Mouse (Mus musculus) lung, postnatal 25 days (tissue): ENCODE data around the gene Acox1.

Experiments used
- DNase-seq: peaks from one replicate; pipeline ENCODE4 v3.0.0; 2022; ENCODE audit warnings: low spot score

The Acox1 gene

GRCm38 (mm10) chr11:116198639-116199531, at the start of gene Acox1, which contains the start of gene Ten1:
Acox1 (minus strand) TSS chr11:116199045.
Ten1 (plus strand) TSS chr11:116198855.
- DNase-seq = peak; percentile 98

GRCm38 (mm10) chr11:116247502-116248222, 48.8 kb upstream of the Acox1 start:
- DNase-seq = peak; percentile 25

- no peak for DNase-seq
These were observed 46.8 kb upstream of the Acox1 start for GRCm38 (mm10) chr11:116245616-116246015.

GRCm38 (mm10) chr11:116244580-116244979, 45.7 kb upstream of the Acox1 start:
- no peak for DNase-seq

DNA sequence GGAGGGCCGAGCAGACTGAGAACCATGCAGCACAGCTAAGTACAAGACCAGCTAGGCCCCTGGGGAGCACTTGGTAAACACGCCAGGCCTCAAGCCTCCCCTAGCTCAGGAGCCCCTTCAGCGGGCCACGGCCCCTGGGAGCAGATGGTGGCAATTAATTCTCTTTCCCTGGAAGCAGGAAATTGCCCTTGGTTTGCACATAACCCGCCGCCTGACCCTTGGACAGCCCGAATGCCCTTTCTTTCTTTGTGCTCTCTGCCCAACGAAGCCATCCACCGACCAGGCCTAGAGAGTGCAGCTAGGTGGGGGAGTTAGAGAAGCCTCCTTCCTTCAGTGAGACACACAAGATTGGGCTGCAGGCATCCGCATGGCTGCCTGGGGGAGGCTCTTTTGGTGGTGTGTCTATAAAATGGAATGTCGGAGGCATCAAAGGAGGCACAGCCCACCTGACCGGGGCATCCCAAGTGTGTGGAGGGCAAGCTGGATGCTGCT, 42.9 kb upstream of the Acox1 start:
- DNase-seq = no peak

DNA sequence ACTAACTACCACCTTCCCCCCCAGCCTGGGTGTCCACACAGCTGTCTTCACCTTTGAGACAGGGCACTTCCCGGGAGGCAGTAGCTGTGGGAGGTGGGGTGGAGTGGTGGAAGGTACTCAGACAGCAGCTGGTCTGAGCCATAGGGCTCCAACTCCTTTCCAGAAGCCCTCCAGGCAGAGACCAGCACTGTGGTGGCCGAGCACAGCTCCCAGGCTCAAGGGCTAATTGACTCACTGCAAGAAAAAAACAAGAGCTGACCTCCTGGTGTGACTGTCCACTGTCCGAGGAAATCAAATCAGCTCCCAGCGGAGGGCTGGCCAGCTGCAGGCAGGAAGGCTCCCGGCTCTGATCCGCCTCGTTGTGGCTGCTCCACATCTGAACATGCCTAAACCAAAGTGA, 41.0 kb upstream of the Acox1 start:
- no peak for DNase-seq

- peak; percentile 90 for DNase-seq
These were observed 39.0 kb upstream of the Acox1 start, which contains the start of gene Evpl for GRCm38 (mm10) chr11:116237742-116238395. Evpl (minus strand) TSS chr11:116238077.

DNA sequence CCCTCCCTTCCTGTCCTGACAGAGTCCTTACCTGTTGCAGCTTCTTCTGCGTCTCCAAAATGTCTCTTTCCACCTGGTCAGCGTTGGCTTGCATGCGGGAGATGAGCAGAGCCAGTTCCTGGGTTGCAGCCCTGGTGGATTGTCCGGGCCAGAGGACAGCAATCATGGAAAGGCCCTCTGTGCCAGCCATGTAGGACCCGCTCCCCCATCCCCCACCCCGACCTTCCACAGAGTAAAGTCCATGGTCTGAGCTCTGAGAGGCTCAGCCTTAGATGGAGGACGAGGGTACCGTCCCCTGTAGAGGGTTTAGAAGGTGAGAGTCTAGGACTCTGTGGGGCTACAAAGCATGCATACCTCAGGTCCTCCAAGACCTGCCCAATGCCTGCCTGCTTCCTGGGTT, 36.1 kb upstream of the Acox1 start:
- no peak for DNase-seq

- DNase-seq = no peak
These were observed 33.6 kb upstream of the Acox1 start for GRCm38 (mm10) chr11:116232427-116232826.

DNA sequence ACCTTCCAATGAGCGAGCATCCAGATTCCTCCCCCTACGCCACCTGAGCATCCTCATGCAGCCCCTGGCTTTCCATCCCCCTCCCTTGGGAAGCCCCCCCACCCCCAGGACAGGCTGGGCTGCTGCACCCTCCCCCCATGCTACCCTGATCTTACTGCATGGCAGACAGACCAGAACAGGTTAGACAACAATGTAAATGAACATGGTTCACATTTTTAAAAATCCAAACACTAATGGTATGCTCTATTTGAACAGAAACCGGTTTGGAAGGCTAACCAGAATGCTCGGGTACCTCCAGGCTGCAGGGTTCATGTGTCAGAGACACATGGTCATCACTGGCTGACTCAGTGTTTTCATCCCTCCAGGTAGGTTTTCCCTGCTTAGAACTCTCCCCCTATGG, 29.9 kb upstream of the Acox1 start:
- no peak for DNase-seq

DNA sequence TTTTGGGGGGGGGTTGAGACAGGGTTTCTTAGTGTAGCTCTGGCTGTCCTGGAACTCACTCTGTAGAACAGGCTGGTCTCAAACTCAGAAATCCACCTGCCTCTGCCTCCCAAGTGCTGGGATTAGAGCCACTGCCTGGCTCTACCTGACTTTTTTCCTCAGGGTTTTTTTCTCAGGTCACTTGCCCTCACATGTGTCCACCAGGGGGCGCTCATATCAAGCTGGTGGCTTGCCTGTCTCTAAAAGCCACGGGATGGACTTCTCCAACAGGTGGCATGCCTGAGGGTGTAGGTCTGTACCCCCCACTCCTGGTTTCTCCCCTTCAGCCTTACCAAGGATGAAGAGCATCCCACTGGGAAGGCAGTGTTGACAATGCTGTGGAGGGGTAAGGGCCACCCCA, 27.6 kb upstream of the Acox1 start:
- peak; percentile 84 for DNase-seq

DNA sequence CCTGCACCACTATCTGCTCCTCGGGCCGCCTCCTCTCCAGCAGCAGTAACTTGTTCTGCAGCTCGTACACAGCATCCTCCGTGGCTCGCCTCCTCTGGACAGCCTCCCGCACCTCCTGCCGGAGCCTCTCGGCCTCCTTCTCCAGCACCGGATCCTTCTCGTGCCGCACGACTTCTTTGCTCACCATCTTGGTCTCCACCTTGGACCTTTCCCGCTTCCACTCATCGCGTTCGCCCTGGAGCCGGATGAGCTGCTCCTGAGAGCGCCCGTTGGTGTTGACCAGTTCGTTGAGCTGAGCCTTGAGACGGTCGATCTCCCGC, 23.9 kb upstream of the Acox1 start:
- DNase-seq = no peak

DNA sequence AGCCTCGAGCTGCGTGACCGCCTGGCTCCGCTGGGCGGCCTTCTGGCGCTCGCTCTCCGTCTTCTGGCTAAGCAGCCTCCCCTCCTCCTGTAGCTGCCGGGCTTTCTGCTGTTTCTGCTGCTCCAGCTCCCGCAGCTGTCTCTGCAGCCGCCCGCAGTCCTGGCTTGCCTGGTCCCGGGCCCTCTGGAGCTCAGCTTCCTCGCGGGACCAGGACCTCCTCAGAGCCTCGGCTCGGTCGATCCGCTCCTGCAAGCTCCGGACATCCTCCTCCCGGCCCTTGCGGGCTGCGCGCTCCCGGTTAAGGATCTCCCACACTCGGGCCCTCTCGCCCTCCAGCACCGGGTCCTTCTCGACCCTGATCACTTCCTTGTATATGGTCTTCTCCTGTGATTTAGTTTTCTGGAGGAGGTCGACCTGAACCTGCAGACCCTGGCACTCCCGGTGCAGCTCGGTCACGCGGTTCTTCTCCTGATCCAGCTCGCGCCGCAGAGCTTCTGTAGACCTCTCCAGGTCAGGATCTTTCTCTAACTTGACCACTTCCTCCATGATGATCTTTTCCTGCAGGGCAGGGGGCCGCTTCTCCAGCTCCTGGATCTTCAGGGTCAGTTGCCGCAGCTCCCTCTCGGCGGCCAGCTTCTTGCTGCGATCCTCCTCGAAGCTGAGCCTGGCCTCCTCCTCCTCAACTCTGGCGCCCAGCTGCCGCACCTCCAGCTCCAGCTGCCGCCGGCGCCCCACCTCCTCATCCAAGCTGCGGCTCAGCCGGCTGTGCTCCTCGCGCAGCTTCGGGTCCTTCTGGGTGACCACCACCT, 23.3 kb upstream of the Acox1 start:
- DNase-seq = no peak

- DNase-seq = peak; percentile 89
These were observed 21.0 kb upstream of the Acox1 start for GRCm38 (mm10) chr11:116219885-116220284.

- peak; percentile 98 for DNase-seq
These were observed 20.0 kb upstream of the Acox1 start for GRCm38 (mm10) chr11:116218737-116219400.

GRCm38 (mm10) chr11:116218263-116218662, 19.4 kb upstream of the Acox1 start:
- DNase-seq = peak; percentile 74

- DNase-seq = no peak
These were observed 17.7 kb upstream of the Acox1 start for GRCm38 (mm10) chr11:116216549-116216948.

DNA sequence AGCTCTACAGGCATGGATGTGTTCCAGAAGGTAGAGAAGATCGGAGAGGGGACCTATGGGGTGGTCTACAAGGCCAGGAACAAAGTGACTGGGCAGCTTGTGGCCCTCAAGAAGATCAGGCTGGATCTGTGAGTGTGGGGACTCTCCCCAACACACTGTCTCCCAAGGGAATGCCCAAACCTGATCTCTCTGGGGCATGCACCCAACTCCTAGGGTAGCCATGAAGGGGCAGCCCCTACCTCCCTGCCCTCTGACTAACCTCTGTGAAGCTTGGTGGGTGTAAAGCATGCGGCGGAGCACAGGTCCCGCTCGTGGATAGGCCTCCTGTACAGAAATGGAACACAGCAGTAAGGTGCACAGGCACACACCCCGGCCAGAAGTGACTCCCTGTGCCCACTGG, 17.1 kb upstream of the Acox1 start:
- DNase-seq = no peak

DNA sequence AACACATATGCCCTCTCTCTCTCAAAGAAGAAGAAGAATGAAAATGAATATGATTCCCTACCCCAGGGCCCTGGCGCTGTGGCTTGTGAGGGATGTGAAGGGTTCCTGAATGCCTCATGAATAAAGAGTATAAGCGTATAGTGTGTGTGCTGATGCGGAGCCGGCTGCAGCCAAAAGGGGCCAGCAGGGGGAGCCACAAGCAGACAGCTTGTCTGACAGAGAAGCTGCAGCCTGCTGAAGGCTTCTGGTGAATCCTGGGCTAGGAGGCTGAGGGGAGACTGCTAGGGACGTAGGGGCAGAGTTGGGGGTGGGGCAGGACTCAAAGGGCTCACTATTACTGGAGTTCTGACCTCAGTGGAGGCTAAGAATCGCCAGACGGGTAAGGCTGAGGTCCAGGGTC, 16.3 kb upstream of the Acox1 start:
- no peak for DNase-seq

- DNase-seq = no peak
These were observed 15.1 kb upstream of the Acox1 start for GRCm38 (mm10) chr11:116213877-116214510.

DNA sequence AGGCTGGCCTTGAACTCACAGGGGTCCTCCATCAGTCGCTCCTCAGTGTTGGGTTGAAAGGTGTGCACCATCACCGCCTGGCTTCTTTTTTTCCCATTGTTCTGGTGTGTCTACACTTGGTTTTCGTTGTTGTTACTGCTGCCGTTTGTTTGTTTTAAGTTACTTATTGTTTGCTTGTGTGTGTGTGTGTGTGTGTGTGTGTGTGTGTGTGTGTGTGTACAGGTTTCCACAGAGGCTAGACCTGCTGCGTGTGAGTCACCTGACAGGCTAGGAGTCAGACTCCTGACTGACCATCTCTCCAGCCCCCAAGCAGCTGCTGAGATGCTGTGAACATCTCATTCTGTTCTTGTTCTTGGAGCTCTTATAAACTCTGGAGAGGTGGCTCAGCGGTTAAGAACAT, 14.0 kb upstream of the Acox1 start:
- no peak for DNase-seq
